Mouse (Mus musculus): Measurements from ENCODE around the gene Vmn1r76. TPM values are rescaled to one million over a fixed set of nuclear protein-coding genes. Genes with fewer than 3 reads are reported as not detected.

Vmn1r76 gene
- polyA plus RNA-seq (2012; rRNA removed), result not detected in 2 replicates

DNA sequence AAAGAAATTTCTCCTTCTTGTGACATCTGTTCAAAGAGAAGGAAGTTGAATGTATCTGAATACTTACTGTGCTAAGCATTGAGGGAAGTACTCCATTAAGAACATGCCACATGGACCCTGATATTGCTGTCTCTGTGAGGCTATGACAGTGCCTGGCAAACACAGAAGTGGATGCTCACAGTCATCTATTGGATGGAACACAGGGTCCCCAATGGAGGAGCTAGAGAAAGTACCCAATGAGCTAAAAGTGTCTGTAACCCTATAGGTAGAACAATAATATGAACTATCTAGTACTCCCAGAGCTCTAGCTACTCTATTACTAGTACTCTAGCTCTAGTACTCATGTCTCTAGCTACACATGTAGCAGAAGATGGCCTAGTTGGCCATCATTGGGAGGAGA is at the start of gene Vmn1r76:
TSS of gene Vmn1r76 (minus strand) at position 101 of the 400 bp plus-strand sequence.

DNA sequence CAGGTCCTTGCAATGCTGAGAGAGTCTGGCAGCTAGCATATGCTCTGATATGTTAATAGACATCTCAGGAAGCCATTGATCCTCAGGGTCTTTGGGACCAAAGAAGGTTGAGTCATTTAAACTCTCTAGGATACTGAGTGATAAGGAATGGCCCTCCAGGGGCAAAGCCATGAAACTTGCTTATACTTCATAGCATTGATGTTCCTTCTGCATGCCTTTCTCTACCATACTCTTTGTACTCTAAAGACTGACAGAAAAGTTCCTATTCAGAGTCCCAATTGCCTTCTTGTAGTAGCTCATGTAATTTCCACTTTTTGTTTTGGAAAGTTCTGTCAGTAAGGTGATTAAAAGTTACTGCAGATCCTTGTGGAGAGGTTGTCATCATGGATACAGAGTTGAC is 63.7 kb downstream of the Vmn1r76 start, which contains the start of gene Vmn1r75:
TSS of gene Vmn1r75 (plus strand) at position 301 of the 400 bp plus-strand sequence.

Other genes with a start within 250 kb of the Vmn1r76 start
- gene Vmn1r73, start 207.9 kb downstream of the Vmn1r76 start, polyA plus RNA-seq (2012; rRNA removed), result not detected in 2 replicates
- gene Vmn1r74, start 104.2 kb downstream of the Vmn1r76 start, polyA plus RNA-seq (2012; rRNA removed), result not detected in 2 replicates
- gene Vmn1r75, start 63.6 kb downstream of the Vmn1r76 start, polyA plus RNA-seq (2012; rRNA removed), result not detected in 2 replicates
- not detected in 2 replicates for gene Vmn1r77, start 98.5 kb upstream of the Vmn1r76 start, polyA plus RNA-seq (2012; rRNA removed)
- gene Vmn1r78, start 212.0 kb upstream of the Vmn1r76 start, polyA plus RNA-seq (2012; rRNA removed), result not detected in 2 replicates
- not detected in 2 replicates for gene Vmn1r79, start 233.1 kb upstream of the Vmn1r76 start, polyA plus RNA-seq (2012; rRNA removed)

Data from ovary, adult 2 months (tissue).